ENCODE assay signal across 28 mouse cellular contexts in genomic region chr7:24804826-24805225, GRCm38 (mm10). TPM values are rescaled to one million over a fixed set of nuclear protein-coding genes. Genes with fewer than 3 reads are reported as not detected.
DNase-seq lines count a peak whose midpoint lies in the region; ATAC-seq lines count a peak whose summit lies in the region.
"Had no signal": no experiment of that assay in that cellular context is flagged by ENCODE, and none has a peak within 500 bp of the region (broad histone marks: within the 10 kb centered on the region; RNA-seq: fewer than 3 reads in every experiment).

No protein-coding gene starts in this region.

- intact Hi-C loops in heart, postnatal 10 days (cut with DNase I): no loop called here

- no peaks in the 10 kb centered on the region for H3K27me3 ChIP-seq in heart, embryonic 10.5 days (ENCODE audit: insufficient read depth, poor library complexity, severe bottlenecking)
- H3K27me3 ChIP-seq in hindbrain, embryonic 14.5 days (ENCODE audit: control insufficient read depth, insufficient read depth, low read length): no peaks in the 10 kb centered on the region
- H3K27me3 ChIP-seq: embryonic facial prominence, embryonic 12.5 days; forebrain, embryonic 15.5 days; heart, embryonic 13.5 days; kidney, embryonic 15.5 days; limb, embryonic 13.5 days; neural tube, embryonic 13.5 days had no signal

- no peaks in the 10 kb centered on the region for H3K36me3 ChIP-seq in heart, embryonic 10.5 days
- no peaks in the 10 kb centered on the region for H3K36me3 ChIP-seq in hindbrain, embryonic 14.5 days (replicated peaks; ENCODE audit: control insufficient read depth, insufficient read depth)
- H3K36me3 ChIP-seq: embryonic facial prominence, embryonic 12.5 days; forebrain, embryonic 15.5 days; heart, embryonic 13.5 days; kidney, embryonic 15.5 days; limb, embryonic 13.5 days; neural tube, embryonic 13.5 days had no signal

- WGBS in heart, embryonic 10.5 days: 56% methylated on average over 6 of the region's 6 CpGs
- whole genome bisulfite sequencing in hindbrain, embryonic 14.5 days: 78% methylated on average over 6 of the region's 6 CpGs

- ATAC-seq in hindbrain, embryonic 14.5 days (ENCODE audit: low FRiP score): no peak
- ATAC-seq: forebrain, embryonic 15.5 days; hindbrain, postnatal 0 days; intestine, postnatal 0 days had no signal

- no peak overlapping the region for H3K4me3 ChIP-seq in heart, embryonic 10.5 days
- no peak overlapping the region for H3K4me3 ChIP-seq in hindbrain, embryonic 14.5 days (replicated peaks; ENCODE audit: low read length)
- H3K4me3 ChIP-seq: embryonic facial prominence, embryonic 12.5 days; erythroblast, embryonic 14.5 days; forebrain, embryonic 15.5 days; heart, embryonic 13.5 days; kidney, embryonic 15.5 days; limb, embryonic 13.5 days; neural tube, embryonic 13.5 days had no signal

- no peak overlapping the region for H3K4me2 ChIP-seq in hindbrain, embryonic 14.5 days (replicated peaks)
- H3K4me2 ChIP-seq: embryonic facial prominence, embryonic 12.5 days; forebrain, embryonic 15.5 days; heart, embryonic 13.5 days; kidney, embryonic 15.5 days; limb, embryonic 13.5 days; neural tube, embryonic 13.5 days had no signal

- H3K27ac ChIP-seq in heart, embryonic 10.5 days: no peak overlapping the region
- no peak overlapping the region for H3K27ac ChIP-seq in hindbrain, embryonic 14.5 days
- H3K27ac ChIP-seq: embryonic facial prominence, embryonic 12.5 days; forebrain, embryonic 15.5 days; heart, embryonic 13.5 days; hindbrain, postnatal 0 days; kidney, embryonic 15.5 days; limb, embryonic 13.5 days; liver, embryonic 14.5 days; neural tube, embryonic 13.5 days had no signal

- H3K4me1 ChIP-seq in heart, embryonic 10.5 days: no peaks in the 10 kb centered on the region
- H3K4me1 ChIP-seq in hindbrain, embryonic 14.5 days (replicated peaks; ENCODE audit: control insufficient read depth, insufficient read depth, low read length): no peaks in the 10 kb centered on the region
- H3K4me1 ChIP-seq: embryonic facial prominence, embryonic 12.5 days; forebrain, embryonic 15.5 days; heart, embryonic 13.5 days; kidney, embryonic 15.5 days; limb, embryonic 13.5 days; neural tube, embryonic 13.5 days had no signal

- peak; percentile 3 for DNase-seq in heart, postnatal 10 days
- no peak for DNase-seq in heart, embryonic 10.5 days (ENCODE audit: low spot score)
- peak; percentile 1 to 2 for DNase-seq in urinary bladder, postnatal 36 days (ENCODE audit: low spot score in 2 of 2)
- DNase-seq in urinary bladder, postnatal 25 days (ENCODE audit: low spot score): no peak
- DNase-seq in adipocyte (ENCODE audit: low spot score): peak; percentile 26
- no peak for DNase-seq in cerebellum, adult 8-10 months
- no peak for DNase-seq in hindbrain, embryonic 14.5 days (ENCODE audit: low spot score)
- DNase-seq: adrenal gland, adult 2 months; cerebellum, adult 9-10 months; heart, adult 11 months; lung, postnatal 10 days; midbrain, embryonic 14.5 days; thymus, adult 2 months had no signal

- H3K9me3 ChIP-seq in heart, embryonic 10.5 days: no peaks in the 10 kb centered on the region
- no peaks in the 10 kb centered on the region for H3K9me3 ChIP-seq in hindbrain, embryonic 14.5 days (ENCODE audit: control insufficient read depth, low read length)
- H3K9me3 ChIP-seq: embryonic facial prominence, embryonic 12.5 days; forebrain, embryonic 15.5 days; heart, embryonic 13.5 days; kidney, embryonic 15.5 days; limb, embryonic 13.5 days; neural tube, embryonic 13.5 days had no signal

- H3K9ac ChIP-seq in hindbrain, embryonic 14.5 days: no peak overlapping the region
- H3K9ac ChIP-seq: embryonic facial prominence, embryonic 12.5 days; forebrain, embryonic 15.5 days; heart, embryonic 13.5 days; kidney, embryonic 15.5 days; limb, embryonic 13.5 days; liver, embryonic 14.5 days; neural tube, embryonic 13.5 days had no signal

RNA-seq across cellular contexts. Expression of gene Ceacam10, which starts 27.8 kb away (rescaled TPM):
- not detected for total RNA-seq in heart, postnatal 10 days (2021)
- not detected in 2 replicates for polyA plus RNA-seq in heart, embryonic 10.5 days (2016; fragmentation: Nextera tagmentation; extraction: Ambion mirVana)
- 0.41 TPM in 1 of 2 replicates, not detected in the other for polyA plus RNA-seq in hindbrain, embryonic 14.5 days (2014; fragmentation: Nextera tagmentation; extraction: Ambion mirVana)
- total RNA-seq: adrenal gland, adult 2 months; hindbrain, postnatal 0 days; layer of hippocampus, postnatal 25 days had no signal
- polyA plus RNA-seq: adrenal gland, adult 2 months; erythroblast, embryonic 14.5 days; forebrain, embryonic 15.5 days; heart, embryonic 13.5 days; kidney, embryonic 15.5 days; midbrain, embryonic 14.5 days; stomach, embryonic 14.5 days had no signal

RNA-seq across cellular contexts. Expression of gene Cd177, which starts 44.7 kb away (rescaled TPM):
- total RNA-seq in heart, postnatal 10 days (2021): under 1 TPM in 1 of 2 experiments, not detected in 1; 0.14 TPM
- polyA plus RNA-seq in heart, embryonic 10.5 days (2016; fragmentation: Nextera tagmentation; extraction: Ambion mirVana): not detected in 2 replicates
- 0.11 and 0.35 TPM in 2 replicates for polyA plus RNA-seq in hindbrain, embryonic 14.5 days (2014; fragmentation: Nextera tagmentation; extraction: Ambion mirVana)
- total RNA-seq: layer of hippocampus, postnatal 25 days; left cerebral cortex, postnatal 10 days had no signal
- polyA plus RNA-seq: adrenal gland, adult 2 months; C2C12; cortical plate, adult 2 months; limb, embryonic 13.5 days had no signal

RNA-seq across cellular contexts. Expression of gene Gm9844, which starts 57.2 kb away (rescaled TPM):
- total RNA-seq in heart, postnatal 10 days (2021): 1 to 10 TPM in 1 of 2 experiments, not detected in 1; 2.3 TPM
- 10.0 and 15.0 TPM in 2 replicates for polyA plus RNA-seq in heart, embryonic 10.5 days (2016; fragmentation: Nextera tagmentation; extraction: Ambion mirVana)
- 36.2 and 37.5 TPM in 2 replicates for polyA plus RNA-seq in hindbrain, embryonic 14.5 days (2014; fragmentation: Nextera tagmentation; extraction: Ambion mirVana)
- polyA plus RNA-seq: adrenal gland, adult 2 months had no signal

Comparison
In these comparisons a context has a peak if more than half of its experiments do, and no peak if none do; other contexts are left out.
1. DNase-seq: peak in heart, postnatal 10 days (2 of 2), urinary bladder, postnatal 36 days (2 of 2) and adipocyte (single experiment); none in heart, embryonic 10.5 days (single experiment), urinary bladder, postnatal 25 days (single experiment), cerebellum, adult 8-10 months (single experiment) and hindbrain, embryonic 14.5 days (single experiment).